Mouse (Mus musculus): Measurements from ENCODE around the gene Gpr37l1.

GRCm38 (mm10) chr1:135112661-135113060 is 54.8 kb downstream of the Gpr37l1 start:
- TF ChIP-seq EP300 (IDR thresholded peaks at IDR 0.05; ENCODE audit: low read length): no peak
- TF ChIP-seq POLR2A (IDR thresholded peaks at IDR 0.05; ENCODE audit: low read depth, low read length): no peak

Measured in CH12.LX (cell line).